Mouse (Mus musculus) T-helper 1 cell (primary cell): ENCODE data around the gene Sema6b.
"Not testable (repeated sequence)": the region's sequence is repeated elsewhere in the genome, so short reads cannot be mapped to it uniquely, and the experiment has no call there.

Experiments used
- in situ Hi-C: fragments of 300-600 bp; cut with MboI, MseI; formaldehyde crosslinking; loops from one replicate; pipeline ENCODE4 v1.15.1; 2025; ENCODE audit warnings: high pct_unique_total_duplicates

Sema6b gene

GRCm38 (mm10) chr17:56119981-56120880 lies 19.9 kb downstream of the Sema6b start:
- in situ Hi-C loops = no loop called here

GRCm38 (mm10) chr17:56119431-56119830 lies 20.7 kb downstream of the Sema6b start:
- in situ Hi-C loops = no loop called here

DNA sequence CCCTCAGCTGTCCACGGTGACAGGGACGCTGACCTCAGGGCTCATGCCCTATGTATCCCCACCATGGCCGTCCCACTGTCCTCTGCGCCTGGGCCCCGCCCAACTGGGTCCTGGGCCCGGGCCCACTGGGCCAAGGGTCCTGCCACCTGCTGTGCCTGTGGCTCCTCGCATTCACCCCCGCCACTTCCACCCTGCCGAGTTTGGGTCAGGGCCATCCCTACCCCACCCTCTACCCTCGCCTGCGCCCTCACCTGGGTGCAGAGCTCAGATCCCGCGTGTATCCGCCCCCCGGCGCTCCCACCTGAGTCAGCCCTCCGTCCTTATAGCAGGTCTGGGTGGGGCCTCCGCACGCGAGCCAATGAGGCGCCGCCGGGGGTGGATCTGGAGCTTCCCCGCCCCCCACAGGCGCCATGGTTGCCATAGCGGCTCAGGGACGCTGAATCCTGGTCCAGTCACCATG lies 22.9 kb downstream of the Sema6b start, which contains the start of gene Plin5:
TSS of gene Plin5 (minus strand) at position 346 of the 460 bp plus-strand sequence.
- in situ Hi-C loops = no loop called here

DNA sequence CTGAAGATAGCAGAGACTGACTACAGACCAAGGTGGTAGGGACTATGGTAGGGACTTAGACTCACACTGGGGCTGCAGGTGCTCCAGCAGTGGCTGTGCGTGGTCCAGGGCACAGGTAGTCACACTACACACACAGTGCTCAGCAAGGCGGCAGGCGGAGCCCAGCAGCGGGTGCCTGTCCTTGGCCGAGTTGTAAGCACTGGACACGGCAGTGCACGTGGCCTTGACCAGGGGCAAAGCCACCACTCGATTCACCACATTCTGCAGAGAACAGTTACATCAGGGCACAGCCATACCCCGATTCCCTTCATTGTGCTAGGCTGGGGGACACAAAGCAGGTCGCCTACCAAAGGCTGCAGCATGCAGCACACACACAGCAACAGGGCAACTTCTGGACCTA lies 23.9 kb downstream of the Sema6b start:
- in situ Hi-C loops = no loop called here

DNA sequence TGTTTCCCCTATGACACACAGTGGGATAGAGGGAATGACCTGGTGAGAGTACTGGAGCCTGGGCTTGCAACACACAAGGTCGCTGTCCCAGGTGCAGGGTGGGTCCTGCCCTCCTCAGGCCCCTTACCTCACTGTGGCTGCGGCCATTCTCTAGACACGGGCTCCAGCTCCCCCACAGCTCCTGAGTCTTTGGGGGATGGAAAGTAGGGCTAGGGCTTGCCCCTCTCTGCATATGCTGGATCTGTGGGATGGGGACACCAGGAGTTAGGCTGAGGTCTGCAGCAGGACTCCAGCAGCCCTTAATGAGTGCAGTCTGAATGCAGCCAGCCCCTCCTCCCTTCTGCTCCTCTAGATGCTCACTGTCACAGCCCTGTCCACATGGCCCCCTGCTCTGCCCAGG lies 27.4 kb downstream of the Sema6b start:
- in situ Hi-C loops = no loop called here

DNA sequence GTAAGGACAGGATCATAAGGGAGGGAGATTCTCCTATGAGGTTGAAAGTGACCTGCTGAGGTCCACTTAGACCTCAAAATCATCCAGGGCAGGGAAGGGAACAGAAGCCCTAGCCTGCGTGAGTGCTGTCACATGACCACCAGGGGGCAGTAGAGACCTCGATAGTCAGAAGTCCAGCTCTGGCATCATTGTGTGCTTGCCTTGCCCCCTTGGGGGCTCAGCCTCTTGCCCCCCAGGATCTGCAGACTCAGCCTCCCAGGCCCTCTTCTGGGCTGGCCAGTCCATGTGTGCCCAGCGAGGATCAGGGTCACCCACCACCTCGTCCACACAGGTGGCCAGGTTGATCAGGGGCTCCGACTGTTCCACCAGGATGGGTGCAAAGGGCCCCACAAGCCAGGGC lies 28.3 kb downstream of the Sema6b start:
- in situ Hi-C loops = no loop called here

GRCm38 (mm10) chr17:56111021-56111420 lies 29.1 kb downstream of the Sema6b start:
- in situ Hi-C loops = no loop called here

DNA sequence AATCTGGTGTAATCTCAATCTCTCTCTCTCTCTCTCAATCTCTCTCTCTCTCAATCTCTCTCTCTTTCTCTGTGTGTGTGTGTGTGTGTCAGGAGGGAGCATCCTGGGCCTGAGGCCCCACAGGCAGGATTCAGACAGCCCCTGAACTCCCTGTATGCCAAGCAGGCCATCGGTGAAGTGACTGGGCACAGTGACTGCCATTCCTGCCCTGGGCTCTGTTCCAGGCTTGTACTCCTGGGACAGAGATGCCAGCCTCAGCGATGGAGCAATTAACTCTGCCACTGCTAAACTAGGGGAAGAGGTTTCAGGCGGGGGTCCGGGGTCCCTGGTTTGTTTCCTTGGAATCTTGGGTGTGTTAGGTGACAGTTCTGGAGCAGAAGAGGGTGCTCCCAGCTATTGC lies 29.6 kb downstream of the Sema6b start:
- in situ Hi-C loops = no loop called here

GRCm38 (mm10) chr17:56109219-56110051 lies 30.7 kb downstream of the Sema6b start, which contains the start of gene Plin4:
TSS of gene Plin4 (minus strand) at chr17:56109803.
- in situ Hi-C loops = no loop called here

GRCm38 (mm10) chr17:56108334-56109044 lies 31.7 kb downstream of the Sema6b start:
- in situ Hi-C loops = no loop called here

DNA sequence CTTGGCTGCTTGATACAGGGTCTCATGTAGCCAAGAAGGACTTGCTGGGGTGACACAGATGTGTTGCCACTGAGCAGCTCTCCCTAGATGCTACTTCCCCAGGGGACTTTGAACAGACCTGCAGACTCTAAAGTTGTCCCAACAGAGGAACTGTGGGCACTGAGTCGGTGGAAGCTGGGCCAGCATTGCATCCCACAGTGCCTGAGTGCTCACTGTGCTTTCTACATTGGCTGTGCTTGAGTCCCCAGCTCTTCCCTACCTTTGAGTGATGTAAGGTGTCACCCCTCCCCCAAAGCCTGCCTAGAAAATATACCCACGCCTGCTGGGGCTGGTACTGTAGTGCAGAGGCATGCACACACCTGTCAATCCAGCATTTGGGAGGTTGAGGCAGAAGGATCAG lies 32.4 kb downstream of the Sema6b start:
- in situ Hi-C loops = no loop called here

GRCm38 (mm10) chr17:56106981-56107380 lies 33.2 kb downstream of the Sema6b start:
- in situ Hi-C loops = no loop called here

- in situ Hi-C loops = not testable (repeated sequence)
Observed at GRCm38 (mm10) chr17:56106436-56106835, 33.7 kb downstream of the Sema6b start.

GRCm38 (mm10) chr17:56104821-56105220 lies 35.3 kb downstream of the Sema6b start:
- in situ Hi-C loops = not testable (repeated sequence)

- in situ Hi-C loops = no loop called here
Observed at GRCm38 (mm10) chr17:56103465-56104285, 36.5 kb downstream of the Sema6b start.

- in situ Hi-C loops = no loop called here
Observed at GRCm38 (mm10) chr17:56102927-56103326, 37.2 kb downstream of the Sema6b start.

GRCm38 (mm10) chr17:56102158-56102557 lies 38.0 kb downstream of the Sema6b start:
- in situ Hi-C loops = no loop called here

- in situ Hi-C loops = no loop called here
Observed at GRCm38 (mm10) chr17:56100811-56101210, 39.3 kb downstream of the Sema6b start.

- in situ Hi-C loops = no loop called here
Observed at GRCm38 (mm10) chr17:56098711-56099572, 41.2 kb downstream of the Sema6b start.

DNA sequence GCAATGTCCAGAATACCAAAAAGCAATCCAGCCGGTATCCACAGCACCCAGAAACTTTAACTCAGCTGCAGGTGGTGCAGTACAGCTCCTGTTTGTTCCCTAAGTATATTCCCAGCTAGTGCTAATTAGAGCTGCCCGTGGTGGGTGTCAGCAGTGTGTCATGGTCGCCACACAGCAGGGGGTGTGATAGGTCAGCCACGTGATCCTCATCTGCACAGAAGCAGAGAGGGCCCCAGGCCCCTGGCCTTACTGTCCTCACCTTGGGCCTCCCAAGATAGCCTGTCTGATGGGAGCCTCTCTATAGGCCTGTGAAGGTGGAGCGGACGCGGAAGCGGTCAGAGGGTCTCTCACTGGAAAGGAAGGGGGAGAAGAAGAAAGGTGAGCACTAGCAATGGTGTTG lies 42.0 kb downstream of the Sema6b start:
- in situ Hi-C loops = no loop called here
